Mouse (Mus musculus): ENCODE measurements around the gene Hey2. TPM values are rescaled to one million over a fixed set of nuclear protein-coding genes. Genes with fewer than 3 reads are reported as not detected.

The Hey2 gene
- 4.3 and 7.0 TPM in 2 replicates for polyA plus RNA-seq (2014; fragmentation: Nextera tagmentation; extraction: Ambion mirVana)

DNA sequence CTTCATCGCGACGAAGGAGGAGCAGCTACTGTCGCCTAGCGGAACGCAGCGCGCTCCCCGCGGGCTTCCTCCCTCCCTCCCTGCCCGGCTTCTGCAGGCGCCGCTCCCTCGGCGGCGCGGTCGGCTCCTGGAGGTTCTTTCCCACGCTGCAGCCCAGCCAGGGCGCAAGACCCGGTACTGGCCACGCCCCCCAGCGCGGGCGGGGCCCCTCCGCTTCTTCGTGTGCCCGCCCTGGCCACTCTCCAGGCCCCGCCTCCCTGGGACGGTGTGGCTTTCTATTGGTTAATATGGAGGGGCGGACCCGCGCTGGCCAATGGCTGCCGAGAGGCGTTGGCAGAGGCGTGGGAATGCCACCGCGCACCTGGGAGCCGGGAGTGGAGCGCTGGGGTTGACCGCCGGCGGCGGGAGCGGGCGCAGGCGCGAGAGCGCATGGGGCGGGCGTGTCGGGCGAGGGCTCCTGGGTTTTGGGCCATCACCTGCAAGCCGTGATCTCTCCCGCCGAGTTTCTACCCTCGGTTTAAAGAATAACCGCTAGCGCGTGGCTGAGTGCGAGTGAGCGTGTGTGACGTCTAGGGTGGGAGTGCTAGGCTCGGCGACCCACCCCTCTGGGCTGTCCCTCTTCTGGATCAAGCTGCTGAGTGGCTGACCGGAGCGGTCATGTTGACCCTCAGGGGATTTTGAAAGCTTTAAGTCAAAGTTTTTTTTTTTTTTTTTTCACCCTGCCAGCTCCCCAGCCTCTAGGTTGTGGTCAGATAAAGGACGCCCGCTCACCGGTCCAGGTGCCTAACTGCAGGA lies at the start of gene Hey2:
TSS of gene Hey2 (minus strand) at position 159 of the 795 bp plus-strand sequence.
- Histone ChIP-seq H3K4me2 (replicated peaks; ENCODE audit: low read depth, low read length) (peak within 1 kb of the TSS; percentile 69), H3K9me3 (ENCODE audit: control insufficient read depth, low read length) (no peaks in the 10 kb centered on the region), H3K9ac (ENCODE audit: low read depth, low read length) (peak within 1 kb of the TSS; percentile 44), H3K4me3 (ENCODE audit: low read length) (peak within 1 kb of the TSS; percentile 59), H3K4me1 (ENCODE audit: control insufficient read depth, insufficient read depth, low read length) (peaks cover 12% of the 10 kb centered on the region; the same call in 1 of the 2 replicates), H3K27ac (ENCODE audit: low read depth, low read length) (peak within 1 kb of the TSS; percentile 65), H3K36me3 (ENCODE audit: control insufficient read depth, insufficient read depth, low read length) (no peaks in the 10 kb centered on the region), H3K27me3 (ENCODE audit: control insufficient read depth, insufficient read depth, low read length) (peaks cover 4% of the 10 kb centered on the region; the same call in 1 of the 2 replicates)
- WGBS: under 1% methylated on average over 69 of the region's 70 CpGs
- peak; percentile 98 for ATAC-seq (ENCODE audit: low FRiP score, low TSS enrichment)

DNA sequence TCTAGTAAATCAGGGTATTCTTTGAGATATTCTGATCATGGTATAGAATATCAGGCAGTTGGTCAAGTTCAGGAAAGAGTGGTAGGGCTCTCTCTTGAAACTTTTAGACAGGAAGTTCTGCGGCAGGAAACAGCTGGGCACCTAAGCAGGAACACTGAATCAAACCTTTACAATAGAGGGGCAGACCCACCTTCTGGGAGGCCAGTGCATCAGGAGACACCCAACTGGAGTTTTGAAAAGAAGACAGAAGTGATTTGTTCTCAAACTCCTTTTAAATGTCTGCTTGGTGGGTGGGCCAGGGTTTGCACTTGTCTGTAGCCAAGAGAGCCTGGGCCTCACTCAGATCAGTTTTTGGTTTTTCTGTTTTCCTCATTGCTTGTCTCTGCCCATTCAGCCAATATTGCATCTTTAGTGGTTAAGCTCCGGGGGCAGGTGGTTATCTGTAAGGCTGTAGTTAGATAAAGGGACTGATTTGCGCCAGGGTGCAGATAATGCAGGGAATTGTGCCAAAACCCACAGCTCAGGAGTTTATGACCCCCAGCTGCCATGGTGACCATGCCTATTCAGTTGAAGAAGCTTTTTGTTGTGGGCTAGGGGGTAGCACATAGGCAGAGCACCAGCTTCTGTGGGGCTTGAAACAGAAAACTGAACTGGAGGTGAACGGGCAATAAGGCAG lies 40.6 kb upstream of the Hey2 start:
- Histone ChIP-seq H3K27me3 (ENCODE audit: control insufficient read depth, insufficient read depth, low read length) (no peaks in the 10 kb centered on the region), H3K9ac (ENCODE audit: low read depth, low read length) (no peak overlapping the region), H3K4me3 (ENCODE audit: low read length) (no peak overlapping the region), H3K36me3 (ENCODE audit: control insufficient read depth, insufficient read depth, low read length) (no peaks in the 10 kb centered on the region), H3K9me3 (ENCODE audit: control insufficient read depth, low read length) (no peaks in the 10 kb centered on the region), H3K27ac (ENCODE audit: low read depth, low read length) (no peak overlapping the region), H3K4me1 (ENCODE audit: control insufficient read depth, insufficient read depth, low read length) (no peaks in the 10 kb centered on the region), H3K4me2 (replicated peaks; ENCODE audit: low read depth, low read length) (no peak overlapping the region)
- ATAC-seq (ENCODE audit: low FRiP score, low TSS enrichment): no peak
- 69% methylated on average over 4 of the region's 4 CpGs for WGBS

DNA sequence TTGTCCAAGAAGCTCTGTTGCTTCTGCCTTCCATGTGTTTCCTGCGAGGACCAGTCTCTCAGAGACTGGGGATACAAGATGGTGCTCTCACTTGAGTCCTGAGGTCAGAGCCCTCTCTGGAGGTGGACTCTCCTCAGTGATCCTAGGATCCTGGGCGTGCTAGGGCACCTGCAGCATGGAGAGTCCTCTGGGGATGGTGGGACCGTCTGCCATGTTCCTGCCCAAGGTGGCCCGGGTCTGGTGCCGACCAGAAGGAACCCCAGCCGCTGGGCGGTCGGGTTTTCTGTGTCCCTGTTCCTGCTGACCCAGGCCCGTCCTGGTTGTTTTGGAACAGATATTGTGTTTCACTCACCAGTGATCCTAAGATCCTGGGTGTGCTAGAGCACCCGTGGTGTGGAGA lies 38.5 kb upstream of the Hey2 start:
- Histone ChIP-seq H3K4me3 (ENCODE audit: low read length) (no peak overlapping the region), H3K36me3 (ENCODE audit: control insufficient read depth, insufficient read depth, low read length) (no peaks in the 10 kb centered on the region), H3K9me3 (ENCODE audit: control insufficient read depth, low read length) (no peaks in the 10 kb centered on the region), H3K4me1 (ENCODE audit: control insufficient read depth, insufficient read depth, low read length) (no peaks in the 10 kb centered on the region), H3K27ac (ENCODE audit: low read depth, low read length) (no peak overlapping the region), H3K9ac (ENCODE audit: low read depth, low read length) (no peak overlapping the region), H3K4me2 (replicated peaks; ENCODE audit: low read depth, low read length) (no peak overlapping the region), H3K27me3 (ENCODE audit: control insufficient read depth, insufficient read depth, low read length) (no peaks in the 10 kb centered on the region)
- no peak for ATAC-seq (ENCODE audit: low FRiP score, low TSS enrichment)
- WGBS: 82% methylated on average over 10 of the region's 10 CpGs

DNA sequence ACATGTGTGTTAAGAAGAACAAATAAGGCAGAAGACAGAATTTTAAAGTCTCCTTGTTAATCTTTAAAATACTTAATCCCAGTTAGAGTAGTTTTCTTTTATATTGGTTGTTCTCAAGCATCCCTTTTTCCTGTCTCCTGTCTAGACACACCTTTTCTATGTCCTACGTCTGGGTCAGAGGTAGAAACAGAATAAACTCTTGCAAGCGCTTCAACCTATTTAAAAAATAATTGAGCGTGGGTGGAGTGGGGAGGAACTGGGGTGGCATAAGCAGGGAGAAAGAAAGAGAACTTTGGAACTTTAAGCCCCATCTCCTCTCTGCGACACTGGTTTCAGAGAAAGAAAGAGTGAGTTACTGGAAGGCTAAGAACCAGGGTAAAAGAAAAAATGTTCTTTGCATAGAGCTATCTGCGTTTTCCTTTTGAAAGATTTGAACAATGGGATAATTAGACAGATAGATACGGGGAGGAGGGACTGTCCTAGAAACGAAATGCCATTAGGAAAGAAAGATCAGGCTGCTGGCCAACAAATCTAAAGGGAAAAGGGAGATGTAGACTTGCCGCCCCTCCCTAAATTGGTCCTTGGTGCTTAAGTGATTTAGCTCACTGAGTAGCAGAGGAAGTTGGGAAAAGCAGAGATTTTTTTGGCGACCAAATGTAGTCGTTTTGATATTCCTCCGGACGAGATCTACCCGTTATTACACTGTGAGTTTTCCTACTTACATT lies 2.7 kb upstream of the Hey2 start:
- no peak overlapping the region for H3K4me3 ChIP-seq (ENCODE audit: low read length)
- WGBS: 17% methylated on average over 13 of the region's 13 CpGs
- H3K27ac ChIP-seq (ENCODE audit: low read depth, low read length): no peak overlapping the region
- H3K9me3 ChIP-seq (ENCODE audit: control insufficient read depth, low read length): no peaks in the 10 kb centered on the region
- H3K9ac ChIP-seq (ENCODE audit: low read depth, low read length): no peak overlapping the region
- H3K4me1 ChIP-seq (ENCODE audit: control insufficient read depth, insufficient read depth, low read length): peaks cover 12% of the 10 kb centered on the region; the same call in 1 of the 2 replicates
- no peak for ATAC-seq (ENCODE audit: low FRiP score, low TSS enrichment)
- H3K36me3 ChIP-seq (ENCODE audit: control insufficient read depth, insufficient read depth, low read length): no peaks in the 10 kb centered on the region
- H3K4me2 ChIP-seq (replicated peaks; ENCODE audit: low read depth, low read length): 0 out of 2 replicates have a peak overlapping the region, but pooled peaks have one; percentile 69
- H3K27me3 ChIP-seq (ENCODE audit: control insufficient read depth, insufficient read depth, low read length): peaks cover 4% of the 10 kb centered on the region; the same call in 1 of the 2 replicates

DNA sequence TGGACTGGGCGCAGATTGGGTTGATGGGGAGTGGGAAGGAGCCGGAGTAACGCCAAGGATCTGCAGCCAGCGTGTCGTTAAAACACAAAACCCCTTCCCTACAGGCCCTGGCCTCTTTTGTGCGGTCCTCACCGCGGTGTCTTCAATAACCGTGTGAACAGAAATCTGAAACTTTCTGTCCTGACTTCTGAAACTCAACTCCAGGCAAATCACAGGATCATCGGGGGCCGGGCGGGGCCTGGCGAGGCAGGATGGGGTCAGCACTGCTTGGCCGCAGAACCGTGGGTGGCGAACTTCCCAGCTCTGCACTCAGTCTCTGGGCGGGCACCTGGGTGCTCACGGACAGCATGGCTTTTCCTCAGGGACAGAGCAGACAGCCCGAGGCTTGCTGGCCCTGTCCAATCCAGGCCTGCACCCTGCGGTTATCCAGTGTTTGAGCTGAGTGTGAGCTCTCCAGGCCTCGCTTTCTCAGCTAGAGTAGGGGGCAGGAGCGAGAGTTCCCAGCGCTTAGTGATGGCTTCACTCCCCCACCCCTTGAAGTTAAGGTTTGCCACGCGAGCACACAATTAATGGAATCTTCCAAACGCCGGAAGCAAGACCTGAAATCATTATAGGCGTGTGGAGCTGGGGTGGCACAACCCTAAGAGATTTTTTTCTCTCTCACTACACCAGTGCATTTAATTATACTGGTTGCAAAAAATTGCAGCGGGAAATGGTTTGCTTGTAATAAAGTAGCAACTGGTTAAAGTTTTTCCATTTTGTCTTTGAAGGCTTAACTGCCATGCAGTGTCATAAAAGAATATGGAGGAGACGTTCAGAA lies 1.8 kb upstream of the Hey2 start:
- peak overlapping the region; percentile 51 for H3K27ac ChIP-seq (ENCODE audit: low read depth, low read length)
- no peaks in the 10 kb centered on the region for H3K9me3 ChIP-seq (ENCODE audit: control insufficient read depth, low read length)
- H3K4me3 ChIP-seq (ENCODE audit: low read length): peak overlapping the region; percentile 59
- 3% methylated on average over 30 of the region's 30 CpGs for WGBS
- peak; percentile 36 for ATAC-seq (ENCODE audit: low FRiP score, low TSS enrichment)
- H3K4me1 ChIP-seq (ENCODE audit: control insufficient read depth, insufficient read depth, low read length): peaks cover 12% of the 10 kb centered on the region; the same call in 1 of the 2 replicates
- H3K4me2 ChIP-seq (replicated peaks; ENCODE audit: low read depth, low read length): peak overlapping the region; percentile 69
- peaks cover 4% of the 10 kb centered on the region; the same call in 1 of the 2 replicates for H3K27me3 ChIP-seq (ENCODE audit: control insufficient read depth, insufficient read depth, low read length)
- peak overlapping the region; percentile 44 for H3K9ac ChIP-seq (ENCODE audit: low read depth, low read length)
- H3K36me3 ChIP-seq (ENCODE audit: control insufficient read depth, insufficient read depth, low read length): no peaks in the 10 kb centered on the region

DNA sequence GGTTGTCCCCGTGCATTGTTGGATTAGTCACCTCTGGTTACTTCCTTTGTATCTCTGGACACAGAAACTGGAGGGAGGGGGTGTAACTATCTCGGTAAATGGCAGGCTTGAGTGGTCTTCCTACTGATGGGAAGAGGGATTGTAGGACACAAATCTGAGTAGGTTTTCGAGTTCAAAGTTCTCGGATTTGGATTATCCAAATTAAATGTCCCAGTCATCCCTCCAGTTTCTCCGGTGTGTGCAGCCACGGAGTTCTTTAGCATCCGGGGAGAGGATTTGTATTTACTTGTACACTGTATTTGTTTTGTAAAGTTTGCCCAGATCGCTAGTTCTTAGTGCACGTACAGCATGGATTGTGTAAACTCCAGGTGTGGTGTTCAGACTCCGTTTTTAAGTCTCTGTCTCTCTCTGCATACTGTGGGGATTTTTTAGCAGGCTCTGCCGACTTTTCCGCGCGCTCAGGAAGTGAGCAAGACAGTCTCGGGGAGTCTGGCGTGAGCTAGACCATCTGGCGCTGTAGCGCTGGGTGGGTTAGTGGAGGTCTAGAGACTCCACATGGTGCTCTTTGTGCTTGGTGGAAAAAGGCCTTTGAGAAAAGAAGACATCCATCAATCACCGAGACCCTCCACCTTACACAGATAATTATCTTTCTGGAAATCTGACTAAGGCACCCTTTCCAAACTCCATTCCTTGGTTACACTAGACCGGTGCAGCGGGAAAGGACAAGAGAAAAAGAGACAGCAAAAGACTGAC lies 1.0 kb upstream of the Hey2 start:
- WGBS: under 1% methylated on average over 21 of the region's 21 CpGs
- peak overlapping the region; percentile 44 for H3K9ac ChIP-seq (ENCODE audit: low read depth, low read length)
- H3K36me3 ChIP-seq (ENCODE audit: control insufficient read depth, insufficient read depth, low read length): no peaks in the 10 kb centered on the region
- peak; percentile 23 for ATAC-seq (ENCODE audit: low FRiP score, low TSS enrichment)
- peak overlapping the region; percentile 59 for H3K4me3 ChIP-seq (ENCODE audit: low read length)
- H3K9me3 ChIP-seq (ENCODE audit: control insufficient read depth, low read length): no peaks in the 10 kb centered on the region
- peak overlapping the region; percentile 69 for H3K4me2 ChIP-seq (replicated peaks; ENCODE audit: low read depth, low read length)
- H3K4me1 ChIP-seq (ENCODE audit: control insufficient read depth, insufficient read depth, low read length): peaks cover 12% of the 10 kb centered on the region; the same call in 1 of the 2 replicates
- peak overlapping the region; percentile 65 for H3K27ac ChIP-seq (ENCODE audit: low read depth, low read length)
- H3K27me3 ChIP-seq (ENCODE audit: control insufficient read depth, insufficient read depth, low read length): peaks cover 4% of the 10 kb centered on the region; the same call in 1 of the 2 replicates

DNA sequence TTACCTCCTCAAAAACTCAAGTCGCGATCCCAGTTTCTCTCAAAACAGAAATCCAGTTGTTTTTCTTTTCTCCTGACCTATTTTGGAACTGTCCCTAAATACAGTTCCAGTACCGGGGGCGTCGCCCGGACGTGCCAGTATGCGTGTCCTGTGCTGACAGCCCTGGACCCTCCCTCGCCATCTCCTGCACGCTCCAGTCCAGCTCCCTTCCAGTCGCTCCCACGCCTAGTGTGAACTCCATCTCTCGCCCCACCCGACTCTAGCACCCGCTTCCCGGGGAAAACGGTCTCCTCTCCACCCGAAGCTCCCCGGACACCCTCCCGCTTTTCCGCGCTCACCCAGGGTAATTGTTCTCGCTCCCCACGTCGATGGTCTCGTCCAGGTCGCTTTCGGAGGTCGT lies 373 bp downstream of the Hey2 start:
- no peak overlapping the region for H3K27ac ChIP-seq (ENCODE audit: low read depth, low read length)
- no peaks in the 10 kb centered on the region for H3K36me3 ChIP-seq (ENCODE audit: control insufficient read depth, insufficient read depth, low read length)
- peaks cover 12% of the 10 kb centered on the region; the same call in 1 of the 2 replicates for H3K4me1 ChIP-seq (ENCODE audit: control insufficient read depth, insufficient read depth, low read length)
- H3K27me3 ChIP-seq (ENCODE audit: control insufficient read depth, insufficient read depth, low read length): peaks cover 4% of the 10 kb centered on the region; the same call in 1 of the 2 replicates
- ATAC-seq (ENCODE audit: low FRiP score, low TSS enrichment): peak; percentile 51
- under 1% methylated on average over 29 of the region's 29 CpGs for WGBS
- no peaks in the 10 kb centered on the region for H3K9me3 ChIP-seq (ENCODE audit: control insufficient read depth, low read length)
- H3K4me3 ChIP-seq (ENCODE audit: low read length): peak overlapping the region; percentile 59
- H3K9ac ChIP-seq (ENCODE audit: low read depth, low read length): peak overlapping the region; percentile 44; the same call in 1 of the 2 replicates
- H3K4me2 ChIP-seq (replicated peaks; ENCODE audit: low read depth, low read length): peak overlapping the region; percentile 69
